Mouse (Mus musculus): ENCODE measurements around the gene St3gal5.

St3gal5 gene

DNA sequence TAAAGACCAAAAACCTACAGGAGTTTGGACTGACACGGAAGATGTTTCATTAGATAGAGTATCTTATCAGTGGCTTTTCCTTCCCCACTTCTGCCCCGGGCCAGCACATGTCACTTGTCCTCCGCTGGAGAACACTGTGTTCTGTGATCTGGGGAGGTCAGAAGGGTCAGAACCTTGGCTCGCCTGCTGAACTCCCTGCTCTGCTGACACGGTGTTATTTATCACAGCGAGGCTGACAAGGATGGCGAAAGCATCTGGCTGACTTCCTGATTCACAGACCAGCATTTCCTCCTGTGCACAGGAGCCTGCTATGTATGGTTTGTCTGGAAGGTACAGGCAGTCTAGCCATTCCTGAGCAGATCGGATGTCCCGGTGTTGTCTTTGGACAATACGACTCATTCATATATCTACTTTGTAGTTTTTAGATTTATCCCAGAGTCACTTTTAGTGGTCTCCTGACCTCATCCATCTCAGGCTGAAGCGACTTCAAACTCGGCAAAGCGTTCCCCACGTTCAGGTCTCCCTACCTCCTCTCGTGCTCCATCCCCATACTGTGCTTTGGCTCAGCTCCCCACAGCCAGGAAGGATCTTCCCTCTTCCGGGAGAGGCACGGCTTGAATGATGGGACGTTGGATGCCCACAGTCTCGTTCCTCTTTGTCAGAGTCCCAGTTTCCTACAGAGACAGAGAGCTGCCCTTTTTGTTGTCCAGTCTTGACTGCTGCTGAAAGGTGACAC, 64.9 kb downstream of the St3gal5 start:
- DNase-seq (ENCODE audit: low spot score in 2 of 2), result no peak

- peak; percentile 40 to 93 for DNase-seq (ENCODE audit: low spot score in 2 of 2)
Observed at GRCm38 (mm10) chr6:72164321-72165275, 67.2 kb downstream of the St3gal5 start.

- DNase-seq (ENCODE audit: low spot score in 2 of 2), result no peak
Observed at GRCm38 (mm10) chr6:72165907-72166306, 68.5 kb downstream of the St3gal5 start.

DNA sequence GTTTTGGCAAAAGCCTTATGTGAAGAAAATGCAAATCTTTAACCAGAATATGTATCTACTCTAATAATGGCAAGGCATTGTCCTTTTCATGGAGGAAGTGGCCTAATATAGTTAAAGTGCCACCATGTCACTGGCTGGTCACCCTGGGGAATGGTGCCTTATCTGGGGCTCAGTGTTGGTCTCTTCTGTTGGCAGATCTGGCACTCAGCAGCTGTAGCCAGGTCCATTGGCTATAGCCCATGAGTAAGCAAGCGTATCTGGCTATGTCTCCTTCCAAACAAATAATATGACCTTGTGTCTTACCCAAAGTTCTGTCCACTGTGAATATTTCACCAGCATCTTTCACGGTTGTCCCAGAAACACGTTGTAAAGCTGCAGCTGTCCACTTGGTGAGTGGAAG, 74.0 kb downstream of the St3gal5 start:
- DNase-seq (ENCODE audit: low spot score in 2 of 2), result no peak

- DNase-seq (ENCODE audit: low spot score in 2 of 2), result no peak
Observed at GRCm38 (mm10) chr6:72173350-72173749, 76.0 kb downstream of the St3gal5 start.

DNA sequence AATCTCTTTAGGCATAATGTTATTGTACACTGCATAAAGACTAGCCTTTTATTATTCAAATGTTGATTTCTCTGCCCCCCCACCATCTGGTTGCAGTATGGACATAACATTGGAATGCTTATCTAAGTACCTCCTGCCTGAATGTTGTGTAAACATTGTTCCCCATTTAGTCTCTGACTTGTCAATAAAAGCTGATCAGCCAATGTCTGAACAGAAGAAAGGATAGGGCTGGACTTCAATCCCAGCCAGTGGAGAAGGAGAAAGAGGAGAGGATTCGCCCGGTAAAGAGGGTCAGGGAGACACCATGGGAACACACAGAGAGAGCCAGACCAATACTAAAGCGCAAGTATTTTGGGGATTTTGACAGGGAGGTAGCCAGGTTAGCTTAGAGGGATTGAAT, 78.0 kb downstream of the St3gal5 start:
- no peak for DNase-seq (ENCODE audit: low spot score in 2 of 2)

- DNase-seq (ENCODE audit: low spot score in 2 of 2), result no peak
Observed at GRCm38 (mm10) chr6:72176004-72176403, 78.6 kb downstream of the St3gal5 start.

GRCm38 (mm10) chr6:72177417-72177816, 80.0 kb downstream of the St3gal5 start:
- DNase-seq (ENCODE audit: low spot score in 2 of 2), result no peak

GRCm38 (mm10) chr6:72179006-72179405, 81.6 kb downstream of the St3gal5 start:
- DNase-seq (ENCODE audit: low spot score in 2 of 2), result no peak

GRCm38 (mm10) chr6:72179562-72180502, 82.4 kb downstream of the St3gal5 start:
- DNase-seq (ENCODE audit: low spot score in 2 of 2), result no peak

GRCm38 (mm10) chr6:72184576-72184975, 87.2 kb downstream of the St3gal5 start:
- no peak for DNase-seq (ENCODE audit: low spot score in 2 of 2)

DNA sequence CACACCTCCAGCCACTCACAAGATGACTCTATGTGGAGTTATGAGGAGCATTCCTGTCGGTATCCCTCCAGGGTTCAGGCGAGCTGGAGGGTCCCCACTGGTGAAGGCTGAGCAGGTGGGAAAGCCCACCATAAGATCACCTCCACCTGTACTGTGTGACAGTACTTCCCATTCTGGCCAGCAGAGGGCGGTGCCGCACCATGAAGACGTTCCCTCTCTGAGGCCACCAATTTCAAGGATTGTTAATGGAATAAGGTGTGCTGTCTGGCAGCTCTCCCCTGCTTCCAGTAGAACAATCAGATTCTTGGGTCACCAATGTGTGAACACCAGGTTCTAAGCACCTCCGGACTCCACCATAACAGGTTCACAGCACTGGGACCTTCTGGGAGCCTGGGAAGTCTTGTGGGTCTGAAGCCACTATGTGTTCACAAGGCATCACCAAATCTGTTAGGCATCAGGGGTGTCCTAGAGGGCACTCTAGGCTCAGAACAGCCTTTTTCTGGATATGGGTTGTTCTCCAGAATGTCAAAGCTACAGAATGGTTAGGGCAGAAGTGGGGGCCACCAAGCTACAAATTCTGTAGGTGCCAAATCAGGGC, 88.6 kb downstream of the St3gal5 start:
- peak in 1 of 2 experiments; percentile 84 for DNase-seq (ENCODE audit: low spot score in 2 of 2)

DNA sequence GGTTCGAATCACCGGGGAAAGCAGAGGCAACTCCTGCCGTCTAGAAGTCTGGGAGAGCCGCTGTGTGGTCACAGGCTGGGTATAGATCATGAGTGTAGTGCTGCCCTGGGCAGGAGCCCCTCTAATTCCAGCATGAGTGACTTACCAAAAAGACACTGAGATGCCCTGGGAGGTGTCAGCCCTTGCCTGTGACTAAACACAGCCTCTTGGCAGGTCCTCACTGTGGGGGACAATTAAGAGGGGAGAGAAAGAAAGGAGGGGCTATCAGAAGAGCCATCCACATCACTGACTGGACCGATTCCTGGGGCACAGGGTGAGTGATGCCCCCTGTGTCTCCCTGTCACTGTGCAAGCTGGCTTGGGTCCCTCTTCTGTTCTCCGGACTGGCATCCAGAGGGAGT, 89.4 kb downstream of the St3gal5 start:
- DNase-seq (ENCODE audit: low spot score in 2 of 2), result no peak

DNA sequence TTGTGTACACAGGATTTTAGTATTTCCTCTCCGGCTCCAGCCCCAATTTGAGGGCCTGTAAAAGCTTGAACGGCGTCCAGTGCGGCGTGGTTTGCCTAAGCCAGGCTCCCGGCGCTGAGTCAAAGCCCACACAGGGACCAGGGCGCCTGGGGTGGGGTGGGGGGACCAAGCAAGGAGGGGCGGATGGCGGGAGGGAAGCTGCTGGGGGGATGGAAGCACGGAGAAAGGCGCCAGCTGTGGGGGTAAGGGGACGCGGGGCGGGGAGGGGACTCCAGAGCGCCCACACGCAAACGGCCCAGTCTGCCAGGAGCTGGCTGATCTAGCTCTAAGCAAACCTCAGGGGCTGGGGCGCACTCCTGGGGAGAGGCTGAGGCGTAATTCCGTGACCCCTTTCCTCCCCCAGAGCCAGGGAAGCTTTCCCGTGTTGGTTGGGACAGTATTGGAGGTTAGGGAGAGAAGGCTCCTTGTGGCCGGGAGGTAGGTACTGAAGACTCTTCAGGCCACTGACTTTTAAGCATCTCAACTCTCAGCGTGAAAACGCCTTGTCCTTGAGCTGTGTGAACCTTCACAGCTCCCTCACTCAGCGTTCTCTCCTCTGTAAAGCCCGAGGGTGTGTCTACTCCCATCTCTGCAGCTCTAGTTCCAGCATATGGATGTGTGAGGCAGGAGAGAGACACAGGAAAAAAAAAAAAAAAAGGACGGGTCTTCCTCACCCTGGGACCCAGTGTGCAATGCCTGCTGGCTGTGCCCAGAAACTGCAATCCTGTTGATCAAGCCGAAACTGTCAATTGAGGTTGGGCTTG, 91.9 kb downstream of the St3gal5 start:
- no peak for DNase-seq (ENCODE audit: low spot score in 2 of 2)

GRCm38 (mm10) chr6:72190120-72190519, 92.7 kb downstream of the St3gal5 start:
- no peak for DNase-seq (ENCODE audit: low spot score in 2 of 2)

DNA sequence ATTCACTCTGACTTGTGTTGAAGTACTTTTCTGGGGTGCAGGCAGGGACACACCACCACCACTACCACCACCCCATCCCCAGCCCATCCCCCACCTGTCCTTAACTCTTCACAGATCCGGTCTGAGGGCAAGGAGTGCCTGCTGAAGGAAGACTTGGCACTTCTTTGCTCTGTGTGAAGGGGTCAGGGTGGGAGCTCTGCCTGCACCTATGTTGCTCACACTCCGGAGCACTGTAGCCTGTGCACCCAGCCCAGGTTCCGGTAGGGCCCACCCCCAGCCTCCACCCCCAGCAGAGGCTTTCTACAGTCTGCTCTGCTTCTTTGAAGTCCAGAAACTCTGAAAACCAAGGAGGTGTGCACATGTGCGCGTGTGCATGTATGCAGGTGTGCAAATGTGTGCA, 93.2 kb downstream of the St3gal5 start:
- no peak for DNase-seq (ENCODE audit: low spot score in 2 of 2)

DNA sequence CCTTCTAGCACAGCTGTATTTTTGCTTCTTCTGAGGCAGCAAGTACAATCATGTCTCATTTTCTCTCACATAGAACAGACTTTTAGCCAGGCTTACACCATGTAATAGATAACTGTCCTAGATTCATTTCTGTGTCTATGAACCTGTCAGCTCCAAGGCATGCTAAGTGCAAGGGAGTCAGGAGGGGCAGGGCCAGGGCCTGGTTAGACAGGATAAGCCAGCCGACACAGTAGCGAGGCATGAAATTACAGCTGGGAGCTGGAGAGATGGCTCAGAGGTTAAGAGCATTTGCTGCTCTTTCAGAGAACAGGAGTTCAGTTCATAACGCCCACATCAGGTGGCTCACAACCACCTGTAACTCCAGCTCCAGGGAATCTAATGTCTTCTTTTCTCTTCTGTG, 99.3 kb downstream of the St3gal5 start:
- DNase-seq (ENCODE audit: low spot score in 2 of 2), result no peak

DNA sequence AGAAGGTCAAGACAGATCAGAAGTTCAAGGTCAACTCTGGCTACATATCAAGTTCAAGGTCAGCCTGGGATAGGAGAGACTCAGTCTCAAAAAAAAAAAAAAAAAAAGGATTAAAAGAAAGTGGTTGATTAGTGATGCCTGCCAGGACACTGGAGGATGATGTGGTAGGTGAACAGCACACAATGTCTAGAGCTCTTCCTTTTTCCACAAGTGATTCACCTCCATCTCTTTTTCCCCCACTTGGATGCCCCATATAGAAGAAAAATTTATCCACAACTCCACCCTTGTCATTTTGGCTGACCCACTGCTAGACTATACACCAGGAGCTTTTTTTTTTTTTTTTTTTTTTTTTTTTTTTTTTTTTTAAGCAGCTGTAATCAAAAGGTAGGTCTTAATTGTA, 100.1 kb downstream of the St3gal5 start:
- DNase-seq (ENCODE audit: low spot score in 2 of 2), result no peak

GRCm38 (mm10) chr6:72200595-72201256, 103.3 kb downstream of the St3gal5 start:
- no peak for DNase-seq (ENCODE audit: low spot score in 2 of 2)

GRCm38 (mm10) chr6:72202732-72203131, 105.3 kb downstream of the St3gal5 start:
- DNase-seq (ENCODE audit: low spot score in 2 of 2), result no peak
